Mouse (Mus musculus): Measurements from ENCODE around the gene Zc3h12d.
"Not testable (repeated sequence)": the region's sequence is repeated elsewhere in the genome, so short reads cannot be mapped to it uniquely, and the experiment has no call there.

GRCm38 (mm10) chr10:7880283-7880682 lies 48.0 kb downstream of the Zc3h12d start:
- TF ChIP-seq CTCF, EP300 (IDR thresholded peaks at IDR 0.05; ENCODE audit: low read depth): not testable (repeated sequence)

Data from liver, postnatal 0 days (tissue).